Mouse (Mus musculus): ENCODE data around the gene Eif2ak4.

GRCm38 (mm10) chr2:118490241-118491091 lies 102.0 kb downstream of the Eif2ak4 start:
- TF ChIP-seq CTCF (IDR thresholded peaks at IDR 0.05; ENCODE audit: low read depth) (no peak), EP300 (optimal IDR thresholded peaks at IDR 0.05) (no peak)
